Mouse (Mus musculus): ENCODE measurements at regions not wholly inside any gene's neighbourhood (a gene's known extent, or its start where the extent isn't known, plus 50 kb on each side); places are given as distances from the start of the nearest gene placed in this dataset.

GRCm38 (mm10) chr3:115407946-115408642, 306.8 kb downstream of the S1pr1 start:
- Histone ChIP-seq H3K27ac (ENCODE audit: low read depth, low read length) (no peak overlapping the region), H3K36me3 (ENCODE audit: insufficient read depth, low read length) (no peaks in the 10 kb centered on the region), H3K9me3 (ENCODE audit: low read length) (no peaks in the 10 kb centered on the region), H3K4me3 (ENCODE audit: low read depth, low read length) (no peak overlapping the region), H3K4me2 (ENCODE audit: low read depth, low read length, poor library complexity, severe bottlenecking) (no peak overlapping the region), H3K9ac (replicated peaks; ENCODE audit: low read length, poor library complexity, severe bottlenecking) (no peak overlapping the region), H3K4me1 (ENCODE audit: insufficient read depth, low read length) (no peaks in the 10 kb centered on the region), H3K27me3 (ENCODE audit: insufficient read depth, low read length) (no peaks in the 10 kb centered on the region)
- WGBS: 93% methylated on average over 3 of the region's 3 CpGs
- DNase-seq (ENCODE audit: low spot score) (no peak), ATAC-seq (ENCODE audit: low FRiP score) (no peak)
- no peak for TF ChIP-seq CTCF (IDR thresholded peaks at IDR 0.05)

GRCm38 (mm10) chr3:115403330-115403986, 311.4 kb downstream of the S1pr1 start:
- H3K4me1 ChIP-seq (ENCODE audit: insufficient read depth, low read length): no peaks in the 10 kb centered on the region
- no peaks in the 10 kb centered on the region for H3K9me3 ChIP-seq (ENCODE audit: low read length)
- H3K4me3 ChIP-seq (ENCODE audit: low read depth, low read length): no peak overlapping the region
- no peaks in the 10 kb centered on the region for H3K27me3 ChIP-seq (ENCODE audit: insufficient read depth, low read length)
- no peak for DNase-seq (ENCODE audit: low spot score)
- ATAC-seq (ENCODE audit: low FRiP score): no peak
- H3K36me3 ChIP-seq (ENCODE audit: insufficient read depth, low read length): no peaks in the 10 kb centered on the region
- no peak overlapping the region for H3K27ac ChIP-seq (ENCODE audit: low read depth, low read length)
- H3K4me2 ChIP-seq (ENCODE audit: low read depth, low read length, poor library complexity, severe bottlenecking): no peak overlapping the region
- no peak overlapping the region for H3K9ac ChIP-seq (replicated peaks; ENCODE audit: low read length, poor library complexity, severe bottlenecking)
- 74% methylated on average over 1 of the region's 1 CpGs for WGBS
- TF ChIP-seq CTCF (IDR thresholded peaks at IDR 0.05): no peak

DNA sequence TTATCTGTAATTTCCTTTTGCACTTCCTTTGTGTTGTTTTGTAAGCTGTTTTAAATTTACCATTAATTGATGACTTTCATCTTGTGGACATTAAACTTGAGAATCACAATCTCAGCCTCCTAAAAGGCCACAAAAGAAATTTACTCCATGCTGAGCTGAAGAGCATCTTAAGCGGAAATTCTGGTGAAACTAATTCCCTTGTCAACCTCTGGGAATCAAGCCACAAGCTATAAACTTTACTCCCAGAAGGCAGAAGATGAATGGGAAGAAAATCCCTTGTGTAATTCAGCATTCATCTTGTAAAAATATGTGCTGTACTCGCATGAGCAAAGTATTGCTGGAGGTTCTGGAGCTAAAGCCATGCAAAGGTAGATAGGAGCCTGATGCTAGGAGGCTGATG, 350.0 kb downstream of the S1pr1 start:
- Histone ChIP-seq H3K27me3 (ENCODE audit: insufficient read depth, low read length) (no peaks in the 10 kb centered on the region), H3K4me1 (ENCODE audit: insufficient read depth, low read length) (no peaks in the 10 kb centered on the region), H3K9me3 (ENCODE audit: low read length) (no peaks in the 10 kb centered on the region), H3K27ac (ENCODE audit: low read depth, low read length) (no peak overlapping the region), H3K4me2 (ENCODE audit: low read depth, low read length, poor library complexity, severe bottlenecking) (no peak overlapping the region), H3K4me3 (ENCODE audit: low read depth, low read length) (no peak overlapping the region), H3K9ac (replicated peaks; ENCODE audit: low read length, poor library complexity, severe bottlenecking) (no peak overlapping the region), H3K36me3 (ENCODE audit: insufficient read depth, low read length) (no peaks in the 10 kb centered on the region)
- ATAC-seq (ENCODE audit: low FRiP score) (no peak), DNase-seq (ENCODE audit: low spot score) (peak; percentile 44)
- no peak for TF ChIP-seq CTCF (IDR thresholded peaks at IDR 0.05)
- 30% methylated on average over 2 of the region's 2 CpGs for WGBS
